Mouse (Mus musculus) heart, adult 2 months (tissue): ENCODE results near the gene Nuak1.

ENCODE experiments used
- CTCF ChIP-seq: fragments of 200-600 bp; IDR thresholded peaks from 2 replicates; pipeline ENCODE4 v1.8.1; 2022; ENCODE audit warnings: antibody characterized with exemption, mild to moderate bottlenecking, moderate library complexity
- EP300 ChIP-seq: fragments of 200-500 bp; IDR thresholded peaks from 2 replicates; pipeline ENCODE4 v1.6.1; 2011; ENCODE audit warnings: low read depth, low read length, control low read depth; ENCODE audit not compliant: insufficient read depth
- POLR2A ChIP-seq: fragments of 200-500 bp; IDR thresholded peaks from 2 replicates; pipeline ENCODE4 v1.6.1; 2011; ENCODE audit warnings: mild to moderate bottlenecking, low read depth, low read length, control low read depth; ENCODE audit not compliant: insufficient read depth

GRCm38 (mm10) chr10:84345730-84346129 lies 94.7 kb downstream of the Nuak1 start:
- TF ChIP-seq CTCF (no peak), POLR2A (no peak), EP300 (no peak)
